Mouse (Mus musculus) left cerebral cortex, adult 8-10 months (tissue): ENCODE results near the gene Myt1l. TPM values are rescaled to one million over a fixed set of nuclear protein-coding genes. Genes with fewer than 3 reads are reported as not detected.
A peak's percentile ranks its signal among the peaks of the same experiment; 100 is the strongest.

Experiments
- DNase-seq, 2 experiments: peaks; one replicate each; pipeline ENCODE4 v3.0.0; 2022; ENCODE audit warnings: low spot score in 2 of 2
- total RNA-seq, 4 experiments: library from RNA; stranded (reverse); gene quantifications; 2 replicates each; pipeline ENCODE4 v1.2.4; 2022

The Myt1l gene
- total RNA-seq, 4 experiments from 2014 or later: 214 to 238 (median 221) TPM

DNA sequence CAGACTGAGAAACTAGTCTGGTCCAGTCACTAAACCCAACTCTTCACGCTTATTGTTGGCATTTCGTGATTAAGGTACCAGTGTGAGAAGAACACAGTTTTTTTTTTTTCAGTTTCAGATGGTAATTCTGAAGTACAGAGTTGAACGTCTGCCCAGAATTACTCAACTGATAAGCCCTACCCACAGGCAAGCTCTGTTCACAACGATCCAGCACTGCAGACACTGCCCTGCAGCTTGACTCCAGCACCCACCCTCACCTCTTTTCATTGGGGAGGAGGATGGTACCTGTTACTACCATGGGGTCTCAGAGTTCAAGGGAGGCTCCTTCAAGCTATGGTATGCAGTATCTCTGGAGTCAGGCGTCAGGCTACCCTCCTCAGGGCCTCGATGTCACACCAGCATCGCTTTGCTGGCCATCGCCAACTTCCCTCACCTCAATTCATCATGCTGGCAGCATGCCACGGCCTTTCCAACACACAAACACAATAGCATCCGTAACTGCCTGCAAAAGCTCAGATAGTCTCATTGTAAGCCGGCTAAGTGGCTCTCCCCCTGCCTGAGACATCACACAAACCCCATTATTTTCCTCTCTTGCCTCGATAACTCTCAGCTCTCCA, 281.5 kb downstream of the Myt1l start:
- DNase-seq: no peak

GRCm38 (mm10) chr12:29815466-29815865, 287.3 kb downstream of the Myt1l start:
- no peak for DNase-seq

- DNase-seq: no peak
Measured at GRCm38 (mm10) chr12:29816130-29816529, 287.9 kb downstream of the Myt1l start.

GRCm38 (mm10) chr12:29816761-29817160, 288.6 kb downstream of the Myt1l start:
- DNase-seq: no peak

GRCm38 (mm10) chr12:29822216-29822615, 294.0 kb downstream of the Myt1l start:
- peak in 1 of 2 experiments; percentile 85 for DNase-seq

DNA sequence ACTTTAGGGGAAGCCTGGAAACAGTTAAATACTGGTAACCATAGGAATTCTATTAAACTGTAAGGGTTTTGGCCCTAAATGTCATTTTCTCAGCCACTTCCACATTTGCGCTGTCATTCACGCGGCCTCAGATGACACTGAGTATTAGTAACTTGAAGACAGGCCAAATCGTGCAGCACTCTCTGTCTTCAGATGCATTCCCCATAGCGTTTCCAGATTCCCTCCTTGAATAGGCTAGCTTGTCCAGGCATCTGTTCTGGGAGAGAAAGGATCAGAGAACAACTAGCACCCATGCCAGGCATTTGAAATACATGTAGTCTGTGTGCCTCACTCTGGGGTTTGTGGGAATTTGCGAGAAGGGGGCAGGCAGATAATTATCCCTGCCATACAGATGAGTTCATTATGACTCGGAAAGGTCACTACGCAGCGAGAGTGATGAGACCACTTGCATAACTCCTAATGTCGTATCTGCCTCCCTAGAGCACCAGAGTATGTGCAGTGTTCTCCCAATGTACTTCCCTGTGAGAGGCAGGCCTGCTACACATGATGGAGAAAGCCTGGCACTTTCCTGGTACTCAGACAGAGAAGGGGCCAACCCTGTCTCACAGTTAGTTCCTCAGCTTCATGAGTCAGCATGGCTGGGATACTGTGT, 295.7 kb downstream of the Myt1l start:
- no peak for DNase-seq

DNA sequence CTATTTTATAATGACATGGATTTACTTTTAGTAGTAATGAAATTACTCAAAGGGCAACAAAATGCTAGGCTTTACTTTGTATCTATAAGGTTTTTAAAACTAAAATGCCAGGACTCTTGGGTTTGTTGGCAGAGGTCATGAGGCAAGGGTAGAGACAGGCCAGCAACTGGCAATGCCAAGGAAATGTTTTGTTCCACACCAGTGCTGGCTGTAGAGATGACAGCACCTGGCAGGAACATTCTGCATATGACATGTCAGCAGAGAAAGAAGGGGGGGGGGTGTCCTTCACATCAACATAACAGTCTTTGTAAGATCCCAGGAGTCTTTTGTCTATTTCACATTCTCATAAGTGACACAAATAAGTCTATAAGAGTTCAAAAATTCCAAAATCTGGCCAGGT, 302.4 kb downstream of the Myt1l start:
- DNase-seq: no peak

DNA sequence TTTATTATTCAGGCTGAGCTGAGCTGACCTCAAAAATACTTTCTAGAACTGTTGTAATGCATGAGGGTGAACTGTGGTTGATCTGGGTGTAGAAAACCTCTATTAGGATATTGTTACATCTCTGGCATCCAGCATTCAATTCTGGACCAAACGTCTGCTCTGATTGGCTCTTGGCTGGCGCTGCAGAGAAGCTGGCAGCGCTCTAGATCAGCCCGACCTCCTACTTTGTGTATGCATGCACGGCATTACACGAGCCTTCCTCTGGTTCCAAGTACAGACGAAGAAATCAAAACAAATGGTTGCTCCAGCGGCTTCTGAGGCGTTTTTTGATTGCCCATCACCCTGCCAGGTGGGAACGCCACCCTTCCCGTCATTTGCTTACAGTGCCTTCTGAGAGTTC, 303.2 kb downstream of the Myt1l start:
- DNase-seq: no peak

- DNase-seq: no peak
Measured at GRCm38 (mm10) chr12:29837301-29837791, 309.2 kb downstream of the Myt1l start.

GRCm38 (mm10) chr12:29838421-29838820, 310.2 kb downstream of the Myt1l start:
- DNase-seq: no peak

DNA sequence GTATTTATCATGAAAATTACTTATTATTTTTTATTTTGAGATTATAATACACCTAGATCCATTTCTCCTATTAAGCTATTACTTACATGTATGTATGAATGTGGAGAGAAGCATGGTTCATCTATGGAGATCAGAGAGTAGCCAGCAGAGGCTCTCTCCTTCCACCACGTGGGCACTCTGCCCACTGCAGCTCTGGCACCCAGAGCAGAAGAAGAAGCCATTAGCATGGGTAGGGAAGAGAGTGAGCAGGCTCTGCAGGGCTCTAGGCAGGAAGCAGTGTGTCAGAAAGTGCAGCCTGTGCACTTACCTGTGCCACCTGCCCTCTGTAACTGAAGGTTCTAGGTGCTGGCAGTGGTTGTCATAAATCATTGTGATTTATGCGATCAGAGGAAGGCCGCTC, 321.8 kb downstream of the Myt1l start:
- no peak for DNase-seq

GRCm38 (mm10) chr12:29854151-29854585, 326.0 kb downstream of the Myt1l start:
- DNase-seq: no peak

DNA sequence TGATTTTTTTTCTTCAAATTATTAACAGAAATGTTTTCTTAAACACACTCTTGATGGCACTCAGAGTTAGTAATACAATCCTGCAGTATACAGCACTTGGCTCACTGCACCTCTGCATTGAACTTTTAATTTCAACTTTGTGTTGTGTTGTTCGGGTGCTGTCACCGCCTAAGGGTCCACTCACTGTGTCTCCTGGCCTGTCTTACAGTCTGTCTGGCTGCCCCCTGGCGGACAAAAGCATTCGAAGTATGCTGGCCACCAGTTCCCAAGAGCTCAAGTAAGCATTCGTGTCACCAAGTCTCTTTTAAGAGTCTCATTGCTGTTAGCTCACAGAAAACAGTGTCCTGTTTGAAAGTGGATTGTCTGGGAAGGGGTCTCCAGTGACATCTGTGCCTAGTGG, 326.8 kb downstream of the Myt1l start:
- DNase-seq: peak in 1 of 2 experiments; percentile 53

DNA sequence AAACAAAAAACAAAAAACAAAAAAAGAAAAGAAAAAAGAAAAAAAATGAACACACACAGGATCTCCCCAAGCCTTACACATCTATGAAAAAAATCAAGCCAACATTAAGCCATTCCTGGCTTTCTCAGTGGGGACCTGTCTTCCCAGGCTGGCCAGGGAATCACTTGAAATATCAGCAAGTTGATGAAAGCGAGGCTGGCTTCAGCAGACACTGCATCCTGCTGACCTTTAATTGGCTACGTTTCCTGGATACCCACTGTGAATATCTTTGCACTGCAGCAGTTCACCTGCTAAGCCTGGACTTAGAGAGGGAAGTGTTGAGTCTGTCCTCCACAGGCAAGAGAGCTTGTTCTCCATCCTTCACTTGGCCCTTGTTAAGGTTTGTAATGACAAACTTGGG, 332.8 kb downstream of the Myt1l start:
- no peak for DNase-seq

DNA sequence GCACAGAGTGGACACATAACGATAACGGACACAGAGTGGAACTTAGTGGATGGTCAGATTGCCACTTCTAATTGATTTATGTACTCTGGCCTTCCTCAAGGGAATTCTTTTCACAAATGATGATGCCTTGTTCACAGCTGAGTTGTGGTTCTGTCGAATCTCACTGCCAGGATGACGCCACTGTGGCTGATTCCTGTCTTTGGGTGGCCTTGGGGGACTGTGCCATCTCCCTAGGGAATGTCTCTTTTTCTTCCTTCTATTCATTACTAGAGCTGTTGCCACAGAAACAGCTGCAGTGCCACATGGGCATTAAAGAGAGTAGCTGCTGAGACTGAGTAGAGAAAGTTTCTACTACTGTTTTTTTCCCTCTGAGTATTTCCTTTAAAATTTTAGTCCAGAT, 340.1 kb downstream of the Myt1l start:
- DNase-seq: no peak

DNA sequence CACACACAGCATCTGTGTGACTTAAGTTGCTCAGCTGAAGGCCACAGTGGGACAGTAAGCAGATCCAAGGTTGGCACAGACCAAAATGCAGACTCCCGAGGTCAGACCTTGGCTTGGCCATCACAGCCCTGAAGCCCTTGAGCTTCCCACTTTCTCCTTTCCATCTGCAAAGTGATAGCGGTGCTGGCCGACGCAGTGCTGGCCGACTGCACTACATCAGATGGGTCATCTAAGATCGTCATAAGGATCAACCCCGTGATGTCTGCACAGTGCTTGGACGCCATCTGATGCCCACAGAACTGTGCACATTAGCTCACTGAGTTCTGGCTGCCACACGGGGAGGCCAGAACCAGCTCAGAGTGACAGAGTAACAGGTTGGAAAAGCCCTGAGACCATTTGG, 340.6 kb downstream of the Myt1l start:
- DNase-seq: no peak

- peak; percentile 78 to 98 for DNase-seq
Measured at GRCm38 (mm10) chr12:29872156-29872815, 344.1 kb downstream of the Myt1l start.

DNA sequence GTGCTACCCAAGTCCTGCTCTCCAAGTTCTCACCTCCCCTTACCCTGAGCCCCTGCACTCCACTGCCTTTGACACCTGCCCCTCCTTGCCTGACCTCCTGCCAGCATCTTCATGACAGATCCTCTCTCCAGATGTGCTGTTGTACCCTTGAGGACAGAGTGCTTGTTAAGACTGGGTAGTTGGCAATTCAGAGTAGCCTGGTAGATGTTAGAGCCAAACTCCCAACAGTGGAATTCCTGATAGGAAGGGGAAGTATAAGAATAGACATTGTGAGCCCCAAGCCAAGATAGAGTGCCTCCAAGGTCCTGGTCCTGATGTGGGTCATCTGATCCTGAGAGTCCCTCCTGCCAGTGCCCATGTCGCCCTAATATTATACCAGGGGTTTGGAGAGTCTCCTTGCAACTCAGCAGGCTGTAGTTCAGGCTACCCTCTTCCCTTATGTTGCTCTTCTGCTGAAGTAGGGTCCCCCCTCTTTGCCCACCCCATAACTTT, 345.1 kb downstream of the Myt1l start:
- DNase-seq: no peak

DNA sequence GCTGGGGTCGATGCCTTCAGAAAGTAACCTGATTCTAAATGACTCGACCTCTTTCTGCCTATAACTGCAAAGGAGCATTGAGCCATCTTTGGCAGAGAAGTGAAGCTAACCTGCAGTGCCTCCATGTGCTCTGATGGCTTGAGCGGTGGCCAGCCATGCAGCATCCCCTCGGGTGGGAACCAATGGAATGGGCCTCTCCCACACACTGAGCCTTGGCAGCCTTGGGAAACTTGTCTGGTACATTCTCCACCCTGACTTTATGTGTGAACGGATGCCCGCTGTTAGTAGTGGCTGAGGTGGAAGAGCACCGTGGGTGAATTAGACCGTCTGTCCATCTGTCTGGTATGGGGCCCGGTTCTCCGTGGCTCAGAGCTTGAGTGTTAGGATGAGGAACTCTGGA, 349.8 kb downstream of the Myt1l start:
- no peak for DNase-seq

- peak; percentile 69 to 89 for DNase-seq
Measured at GRCm38 (mm10) chr12:29882871-29883617, 354.9 kb downstream of the Myt1l start.

DNA sequence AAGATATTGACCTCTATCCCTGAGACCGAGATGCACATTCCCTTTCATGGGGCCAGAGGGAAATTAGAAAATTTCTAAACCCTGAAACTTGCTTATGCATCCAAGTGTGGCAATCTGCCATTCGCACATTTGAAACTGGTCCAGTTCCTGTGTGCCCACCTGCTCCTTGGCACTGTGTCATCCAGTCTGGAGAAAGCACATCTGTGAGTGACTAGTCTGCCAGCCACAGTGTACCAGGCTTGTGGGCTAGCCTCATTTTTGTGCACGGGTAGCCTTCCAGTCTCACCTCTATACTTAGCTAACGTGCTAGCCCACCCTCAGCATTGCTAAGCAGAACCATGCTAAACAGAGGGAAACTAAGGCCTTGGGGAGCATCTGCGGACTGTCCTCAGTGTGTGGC, 356.2 kb downstream of the Myt1l start:
- DNase-seq: peak in 1 of 2 experiments; percentile 79

GRCm38 (mm10) chr12:29894669-29895068, 366.5 kb downstream of the Myt1l start:
- DNase-seq: peak in 1 of 2 experiments; percentile 55
